Mouse (Mus musculus) neural tube, embryonic 15.5 days (tissue): Measurements from ENCODE around the gene Comp. TPM values are rescaled to one million over a fixed set of nuclear protein-coding genes. Genes with fewer than 3 reads are reported as not detected.

ENCODE experiments used
- ATAC-seq: fragments of 200-750 bp; cut with Nextera tagmentation; 2 replicates; pipeline ENCODE4 v1.8.0; 2017; ENCODE audit warnings: mild to moderate bottlenecking, moderate TSS enrichment, moderate library complexity; ENCODE audit not compliant: low FRiP score
- H3K27ac ChIP-seq: fragments of 300-500 bp; sonication (generic); replicated peaks from 2 replicates; pipeline ENCODE4 v1.5.1; 2015; ENCODE audit warnings: mild to moderate bottlenecking, inconsistent platforms
- H3K27me3 ChIP-seq: fragments of 300-500 bp; sonication (generic); replicated peaks from 2 replicates; pipeline ENCODE4 v1.6.1; 2015; ENCODE audit warnings: inconsistent platforms
- H3K36me3 ChIP-seq: fragments of 300-500 bp; sonication (generic); 2 replicates; pipeline ENCODE4 v1.6.1; 2015; ENCODE audit warnings: inconsistent platforms
- H3K4me1 ChIP-seq: fragments of 300-500 bp; sonication (generic); 2 replicates; pipeline ENCODE4 v1.6.1; 2015; ENCODE audit warnings: inconsistent platforms
- H3K4me2 ChIP-seq: fragments of 300-500 bp; sonication (generic); 2 replicates; pipeline ENCODE4 v1.6.1; 2015; ENCODE audit warnings: inconsistent platforms, mild to moderate bottlenecking, moderate library complexity
- H3K4me3 ChIP-seq: fragments of 300-500 bp; sonication (generic); replicated peaks from 2 replicates; pipeline ENCODE4 v1.5.1; 2015; ENCODE audit warnings: mild to moderate bottlenecking, inconsistent platforms
- H3K9ac ChIP-seq: fragments of 300-500 bp; sonication (generic); replicated peaks from 2 replicates; pipeline ENCODE4 v1.6.1; 2015; ENCODE audit warnings: mild to moderate bottlenecking, inconsistent platforms
- H3K9me3 ChIP-seq: fragments of 300-500 bp; sonication (generic); replicated peaks from 2 replicates; pipeline ENCODE4 v1.6.1; 2016; ENCODE audit warnings: inconsistent platforms
- WGBS: fragments of 180-500 bp; shearing (Covaris S2); methylation state at CpG from one replicate; pipeline ENCODE4 v1.1.7; 2015; ENCODE audit warnings: mixed read lengths; 5-methylcytosine and 5-hydroxymethylcytosine counted together
- polyA plus RNA-seq: library from polyadenylated mRNA; unstranded; fragments of >200 nt; fragmentation: Nextera tagmentation; extraction: Ambion mirVana; gene quantifications from 2 replicates; pipeline ENCODE4 v1.2.1, GENCODE M21; 2015

Comp gene
- 3.1 and 6.4 TPM in 2 replicates for polyA plus RNA-seq

DNA sequence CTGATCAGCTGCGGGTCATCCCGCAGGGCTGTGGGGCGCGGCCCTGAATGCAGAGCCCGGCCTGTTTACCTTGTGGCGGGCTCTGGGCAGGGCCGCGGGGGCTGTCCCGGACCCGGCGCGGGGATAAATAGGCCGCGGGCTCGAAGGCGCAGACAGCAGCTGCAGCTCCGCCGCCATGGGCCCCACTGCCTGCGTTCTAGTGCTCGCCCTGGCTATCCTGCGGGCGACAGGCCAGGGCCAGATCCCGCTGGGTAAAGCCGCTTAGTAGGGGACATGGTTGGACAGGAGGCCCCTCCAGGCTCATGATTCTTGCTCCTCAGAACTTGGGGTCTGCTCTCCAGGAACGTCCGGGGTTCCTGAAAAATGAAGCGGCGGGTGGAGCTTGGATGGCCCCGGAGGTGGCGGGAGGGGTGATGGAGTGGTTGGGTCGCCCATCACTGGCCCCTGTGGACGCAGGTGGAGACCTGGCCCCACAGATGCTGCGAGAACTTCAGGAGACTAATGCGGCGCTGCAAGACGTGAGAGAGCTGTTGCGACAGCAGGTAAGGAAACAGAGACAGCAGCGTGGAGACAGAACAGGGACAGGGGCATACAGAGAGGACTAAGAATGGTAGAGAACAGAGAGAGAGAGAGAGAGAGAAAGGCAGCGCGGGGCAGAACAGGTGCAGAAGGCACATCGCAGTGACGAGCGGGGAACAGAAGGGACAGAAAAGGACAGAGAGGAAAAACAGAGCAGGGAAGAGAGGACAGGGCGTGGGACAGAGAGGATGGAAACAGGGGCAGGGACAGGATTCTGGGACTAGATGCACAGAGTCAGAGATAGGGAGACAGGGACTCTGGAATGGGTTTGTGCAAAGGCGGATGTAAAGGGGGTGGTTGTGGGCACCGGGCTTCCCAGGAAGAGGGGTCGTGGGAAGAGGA lies at the start of gene Comp:
TSS of gene Comp (plus strand) at position 162 of the 921 bp plus-strand sequence.
- H3K27ac ChIP-seq, result no peak within 1 kb of the TSS
- H3K36me3 ChIP-seq, result no peaks in the 10 kb centered on the region
- H3K27me3 ChIP-seq, result peaks cover 81% of the 10 kb centered on the region
- peaks cover 35% of the 10 kb centered on the region for H3K4me1 ChIP-seq
- H3K4me2 ChIP-seq, result peak within 1 kb of the TSS; percentile 55
- no peak within 1 kb of the TSS for H3K9ac ChIP-seq
- no peaks in the 10 kb centered on the region for H3K9me3 ChIP-seq
- no peak for ATAC-seq
- WGBS, result 2% methylated on average over 47 of the region's 47 CpGs
- peak within 1 kb of the TSS; percentile 32 for H3K4me3 ChIP-seq

DNA sequence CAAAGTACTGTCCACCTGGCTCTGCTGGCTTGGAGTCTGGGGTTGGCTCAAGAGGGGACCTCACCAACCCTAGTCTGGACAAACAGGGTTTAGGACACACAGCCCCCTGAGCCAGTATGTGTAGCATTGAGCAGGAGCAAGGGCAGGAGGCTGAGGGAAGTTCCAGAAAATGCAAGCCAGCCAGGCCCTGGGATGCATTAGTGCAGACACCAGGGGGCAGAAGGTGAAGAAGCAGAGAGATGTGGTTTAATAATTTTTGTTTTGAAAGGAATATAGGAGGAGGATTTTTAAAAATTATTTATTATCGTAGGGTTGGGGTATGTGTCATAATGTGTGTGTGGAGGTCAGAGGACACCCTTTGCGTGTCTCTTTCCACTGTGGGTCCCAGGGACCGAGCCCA lies 49.6 kb upstream of the Comp start:
- Histone ChIP-seq H3K4me3 (no peak overlapping the region), H3K27ac (no peak overlapping the region), H3K27me3 (no peaks in the 10 kb centered on the region), H3K9ac (no peak overlapping the region), H3K9me3 (no peaks in the 10 kb centered on the region), H3K4me2 (no peak overlapping the region), H3K4me1 (no peaks in the 10 kb centered on the region), H3K36me3 (peaks cover 80% of the 10 kb centered on the region)
- ATAC-seq, result no peak
- 94% methylated on average over 3 of the region's 3 CpGs for WGBS

DNA sequence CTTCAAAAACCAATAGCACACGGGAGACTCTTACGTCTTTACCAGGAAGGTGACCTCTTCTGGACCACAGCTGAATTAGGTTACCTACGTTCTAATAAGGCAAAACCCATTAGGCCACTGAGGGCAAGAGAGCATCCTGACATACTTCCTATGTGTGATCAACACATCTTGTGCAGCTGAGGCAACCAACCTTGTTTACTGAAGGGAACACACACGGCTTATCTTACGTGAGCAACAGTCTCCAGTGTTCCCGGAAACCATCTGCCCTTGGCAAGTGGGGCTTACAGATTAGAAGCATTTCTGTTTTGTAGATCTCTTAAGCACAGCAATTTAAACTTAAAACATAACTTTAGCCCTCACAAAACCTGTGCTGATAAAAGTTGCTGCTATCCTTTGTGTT lies 45.8 kb upstream of the Comp start:
- Histone ChIP-seq H3K36me3 (peaks cover 76% of the 10 kb centered on the region), H3K9me3 (no peaks in the 10 kb centered on the region), H3K4me2 (no peak overlapping the region), H3K4me1 (peaks cover 29% of the 10 kb centered on the region), H3K9ac (no peak overlapping the region), H3K27me3 (no peaks in the 10 kb centered on the region), H3K4me3 (no peak overlapping the region), H3K27ac (no peak overlapping the region)
- no peak for ATAC-seq
- 96% methylated on average over 6 of the region's 6 CpGs for WGBS

DNA sequence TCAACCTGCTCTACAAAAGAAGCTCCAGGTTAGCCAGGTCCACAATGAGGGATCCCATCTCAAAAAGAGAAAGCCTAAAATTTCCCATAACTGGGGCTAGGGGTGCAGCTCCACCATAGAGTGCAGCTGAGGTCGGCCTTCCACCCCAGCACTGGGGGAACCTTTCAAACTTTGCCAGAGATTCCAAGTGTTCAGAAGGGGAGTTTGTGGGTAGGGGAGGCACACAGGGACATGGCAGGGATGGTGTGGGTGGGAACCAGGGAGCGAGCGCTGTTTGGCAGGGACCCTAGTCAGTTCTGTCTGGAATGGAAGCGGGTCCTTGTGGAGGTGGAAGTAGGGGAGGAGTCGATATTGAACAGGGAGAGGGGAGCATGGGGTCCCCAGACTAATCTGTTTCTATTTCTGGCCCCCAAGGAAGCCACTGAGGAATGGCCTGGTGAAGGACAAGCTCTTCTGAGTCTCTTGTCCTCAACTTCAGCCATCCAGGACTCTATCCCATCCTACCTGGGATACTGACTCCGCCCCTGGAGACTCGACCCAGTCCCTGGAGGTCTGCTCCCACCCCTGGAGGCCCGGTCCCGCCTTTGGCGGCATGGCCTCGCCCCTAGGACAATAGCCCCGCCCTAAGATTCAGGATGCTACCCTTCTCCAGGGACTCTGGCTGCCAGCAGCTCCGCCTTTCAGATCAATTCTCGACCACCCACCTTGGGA lies 44.1 kb upstream of the Comp start, which contains the start of gene Gdf1:
TSS of gene Gdf1 (plus strand) at position 694 of the 711 bp plus-strand sequence.
- peaks cover 31% of the 10 kb centered on the region for H3K4me1 ChIP-seq
- H3K36me3 ChIP-seq, result peaks cover 76% of the 10 kb centered on the region
- H3K4me3 ChIP-seq, result no peak within 1 kb of the TSS
- H3K27me3 ChIP-seq, result no peaks in the 10 kb centered on the region
- H3K9me3 ChIP-seq, result no peaks in the 10 kb centered on the region
- ATAC-seq, result no peak
- H3K9ac ChIP-seq, result 0 out of 2 replicates have a peak within 1 kb of the TSS, but pooled peaks have one; percentile 12
- WGBS, result 28% methylated on average over 14 of the region's 14 CpGs
- no peak within 1 kb of the TSS; the same call in 1 of the 2 replicates for H3K27ac ChIP-seq
- H3K4me2 ChIP-seq, result no peak within 1 kb of the TSS

DNA sequence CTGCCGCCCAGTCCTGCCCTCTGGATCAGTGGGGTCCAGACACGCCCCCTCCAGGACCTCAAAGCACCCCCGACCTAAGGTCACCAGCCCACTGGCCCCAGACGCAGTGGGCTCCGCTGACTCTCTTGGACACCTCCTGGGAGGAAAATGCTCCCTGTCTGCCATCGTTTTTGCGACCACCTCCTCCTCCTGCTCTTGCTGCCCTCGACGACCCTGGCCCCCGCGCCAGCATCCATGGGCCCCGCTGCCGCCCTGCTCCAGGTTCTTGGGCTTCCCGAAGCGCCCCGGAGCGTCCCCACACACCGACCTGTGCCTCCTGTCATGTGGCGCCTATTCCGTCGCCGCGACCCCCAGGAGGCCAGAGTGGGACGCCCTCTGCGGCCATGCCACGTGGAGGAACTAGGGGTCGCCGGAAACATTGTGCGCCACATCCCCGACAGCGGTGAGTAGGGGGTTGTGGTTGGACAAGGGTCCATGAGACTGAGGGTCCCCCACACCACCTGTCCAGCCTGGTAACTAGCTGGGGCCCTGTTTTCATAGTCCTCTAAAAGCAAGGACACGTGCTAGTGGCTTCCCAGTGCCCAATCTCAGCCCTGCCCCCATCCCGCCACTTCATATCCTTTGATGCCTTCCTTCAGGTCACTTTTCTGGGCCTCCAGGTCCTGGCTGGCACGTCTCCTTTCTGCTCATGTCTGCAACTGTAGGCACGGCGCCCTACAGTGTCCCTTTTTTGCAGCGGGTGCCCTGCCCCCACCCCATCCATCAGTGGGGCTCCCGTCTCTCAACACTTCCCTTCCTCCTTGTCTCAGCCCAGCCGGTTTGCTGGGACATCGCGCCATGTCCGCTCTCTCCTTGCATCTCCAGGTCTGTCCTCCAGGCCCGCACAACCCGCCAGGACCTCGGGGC lies 43.3 kb upstream of the Comp start:
- no peaks in the 10 kb centered on the region for H3K9me3 ChIP-seq
- H3K4me1 ChIP-seq, result peaks cover 31% of the 10 kb centered on the region
- H3K36me3 ChIP-seq, result peaks cover 76% of the 10 kb centered on the region
- no peaks in the 10 kb centered on the region for H3K27me3 ChIP-seq
- WGBS, result 8% methylated on average over 45 of the region's 45 CpGs
- no peak overlapping the region for H3K4me3 ChIP-seq
- H3K9ac ChIP-seq, result 0 out of 2 replicates have a peak overlapping the region, but pooled peaks have one; percentile 12
- no peak; the same call in 1 of the 2 replicates for ATAC-seq
- H3K4me2 ChIP-seq, result no peak overlapping the region
- H3K27ac ChIP-seq, result no peak overlapping the region; the same call in 1 of the 2 replicates

DNA sequence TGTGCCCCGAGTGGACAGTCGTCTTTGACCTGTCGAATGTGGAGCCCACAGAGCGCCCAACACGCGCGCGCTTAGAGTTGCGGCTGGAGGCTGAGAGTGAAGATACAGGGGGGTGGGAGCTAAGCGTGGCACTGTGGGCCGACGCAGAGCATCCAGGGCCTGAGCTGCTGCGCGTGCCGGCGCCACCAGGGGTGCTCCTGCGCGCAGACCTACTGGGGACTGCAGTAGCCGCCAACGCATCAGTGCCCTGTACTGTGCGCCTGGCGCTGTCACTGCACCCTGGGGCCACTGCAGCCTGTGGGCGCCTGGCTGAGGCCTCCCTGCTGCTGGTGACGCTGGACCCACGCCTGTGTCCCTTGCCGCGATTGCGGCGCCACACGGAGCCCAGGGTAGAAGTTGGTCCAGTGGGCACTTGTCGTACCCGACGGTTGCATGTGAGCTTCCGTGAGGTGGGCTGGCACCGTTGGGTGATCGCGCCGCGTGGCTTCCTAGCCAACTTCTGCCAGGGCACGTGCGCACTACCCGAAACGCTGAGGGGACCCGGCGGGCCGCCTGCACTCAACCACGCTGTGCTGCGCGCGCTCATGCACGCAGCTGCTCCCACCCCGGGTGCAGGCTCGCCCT lies 42.5 kb upstream of the Comp start:
- Histone ChIP-seq H3K36me3 (peaks cover 77% of the 10 kb centered on the region), H3K9ac (0 out of 2 replicates have a peak overlapping the region, but pooled peaks have one; percentile 12)

DNA sequence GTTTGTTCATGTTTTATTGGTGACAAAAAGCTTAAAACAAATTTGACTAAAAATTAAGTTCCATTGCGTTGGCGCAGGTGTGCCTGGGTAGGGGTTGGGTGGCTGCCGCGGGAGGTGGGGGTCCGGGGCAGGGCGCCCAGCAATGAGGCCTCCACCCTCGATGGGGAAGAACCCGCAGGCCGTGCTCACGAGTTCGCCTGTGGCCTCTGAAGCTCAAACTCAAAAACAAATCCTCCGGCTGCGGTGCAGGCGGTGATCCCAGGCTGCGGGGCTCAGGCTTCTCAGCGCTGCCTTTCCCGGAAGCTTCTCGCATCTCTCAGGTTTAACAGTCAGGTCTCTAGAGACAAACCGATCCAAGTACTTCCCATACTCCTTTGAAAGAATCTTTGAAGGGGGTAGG lies 41.8 kb upstream of the Comp start:
- Histone ChIP-seq H3K36me3 (peaks cover 79% of the 10 kb centered on the region), H3K27me3 (no peaks in the 10 kb centered on the region), H3K9ac (no peak overlapping the region; the same call in 1 of the 2 replicates), H3K4me3 (no peak overlapping the region), H3K4me1 (peaks cover 31% of the 10 kb centered on the region), H3K27ac (0 out of 2 replicates have a peak overlapping the region, but pooled peaks have one; percentile 6), H3K4me2 (no peak overlapping the region), H3K9me3 (no peaks in the 10 kb centered on the region)
- no peak for ATAC-seq
- WGBS, result 62% methylated on average over 19 of the region's 19 CpGs

More for the DNA sequence above, 42.5 kb upstream of the Comp start:
- Histone ChIP-seq H3K4me3 (no peak overlapping the region), H3K27ac (no peak overlapping the region), H3K27me3 (no peaks in the 10 kb centered on the region), H3K9me3 (no peaks in the 10 kb centered on the region), H3K4me1 (peaks cover 31% of the 10 kb centered on the region), H3K4me2 (no peak overlapping the region)
- 21% methylated on average over 53 of the region's 53 CpGs for WGBS
- ATAC-seq, result peak; percentile 70

DNA sequence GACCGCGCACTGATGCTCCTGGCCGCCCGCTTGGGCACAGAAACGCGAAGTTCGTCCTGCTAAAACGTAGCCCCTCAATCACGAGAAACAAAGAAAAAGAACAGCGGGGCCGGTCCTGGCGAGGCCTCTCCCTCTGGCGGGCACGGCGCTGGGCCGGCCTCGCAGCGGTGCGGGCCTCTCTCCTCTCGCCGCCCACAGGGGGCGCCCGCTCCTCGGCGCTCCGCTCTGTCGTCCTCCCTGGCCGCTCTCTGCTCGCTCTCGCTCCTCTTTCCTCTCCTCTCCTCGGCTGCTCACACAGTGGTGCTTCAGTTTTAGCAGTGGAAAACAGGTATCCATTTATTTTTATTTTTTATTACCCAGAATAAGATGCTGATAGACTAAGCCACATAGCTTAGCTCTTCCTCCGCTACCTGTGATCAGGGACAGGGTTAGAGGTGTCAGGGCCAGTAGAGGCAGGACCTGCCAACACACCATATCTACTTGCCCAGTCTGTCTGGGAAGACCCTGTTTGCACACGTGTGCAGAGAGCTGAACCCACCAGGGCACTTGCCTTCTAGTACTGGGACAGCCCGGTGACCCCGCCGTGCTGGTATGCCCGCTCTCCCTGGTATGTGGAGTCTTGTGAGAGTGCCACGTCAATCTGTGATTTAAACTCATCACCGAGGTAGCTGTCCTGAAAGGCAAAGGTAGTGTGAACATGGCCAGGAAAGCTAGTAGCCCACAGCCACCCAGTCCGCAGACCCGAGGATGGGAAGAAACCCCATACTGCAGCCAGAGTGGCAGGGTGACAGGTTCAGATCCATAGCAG lies 41.1 kb upstream of the Comp start:
- Histone ChIP-seq H3K4me2 (peak overlapping the region; percentile 26; the same call in 1 of the 2 replicates), H3K9ac (no peak overlapping the region), H3K4me3 (no peak overlapping the region), H3K4me1 (peaks cover 31% of the 10 kb centered on the region), H3K36me3 (peaks cover 83% of the 10 kb centered on the region), H3K27ac (0 out of 2 replicates have a peak overlapping the region, but pooled peaks have one; percentile 6), H3K9me3 (no peaks in the 10 kb centered on the region), H3K27me3 (no peaks in the 10 kb centered on the region)
- peak; percentile 78 for ATAC-seq
- 25% methylated on average over 38 of the region's 41 CpGs for WGBS

DNA sequence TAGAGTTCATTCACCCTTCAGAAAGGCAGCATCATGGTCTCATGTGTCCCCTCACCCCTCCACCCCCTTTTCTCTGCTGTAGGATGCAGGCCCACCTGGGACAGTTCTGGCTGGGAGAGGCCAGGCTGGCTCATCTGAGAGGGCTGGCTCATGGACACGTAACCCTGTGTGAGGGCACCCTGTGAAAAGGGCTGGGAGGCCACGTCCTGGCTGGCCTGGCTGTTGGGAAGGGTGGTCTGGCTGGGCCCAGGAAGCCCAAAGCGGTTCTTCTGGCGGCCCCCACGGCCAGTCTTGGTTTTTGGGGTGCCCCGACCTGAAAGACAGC lies 40.5 kb upstream of the Comp start:
- 95% methylated on average over 6 of the region's 6 CpGs for WGBS
- peaks cover 83% of the 10 kb centered on the region for H3K36me3 ChIP-seq
- H3K9ac ChIP-seq, result no peak overlapping the region
- H3K4me1 ChIP-seq, result peaks cover 31% of the 10 kb centered on the region
- H3K9me3 ChIP-seq, result no peaks in the 10 kb centered on the region
- no peaks in the 10 kb centered on the region for H3K27me3 ChIP-seq
- H3K4me2 ChIP-seq, result no peak overlapping the region
- no peak overlapping the region for H3K27ac ChIP-seq
- ATAC-seq, result no peak
- H3K4me3 ChIP-seq, result no peak overlapping the region

DNA sequence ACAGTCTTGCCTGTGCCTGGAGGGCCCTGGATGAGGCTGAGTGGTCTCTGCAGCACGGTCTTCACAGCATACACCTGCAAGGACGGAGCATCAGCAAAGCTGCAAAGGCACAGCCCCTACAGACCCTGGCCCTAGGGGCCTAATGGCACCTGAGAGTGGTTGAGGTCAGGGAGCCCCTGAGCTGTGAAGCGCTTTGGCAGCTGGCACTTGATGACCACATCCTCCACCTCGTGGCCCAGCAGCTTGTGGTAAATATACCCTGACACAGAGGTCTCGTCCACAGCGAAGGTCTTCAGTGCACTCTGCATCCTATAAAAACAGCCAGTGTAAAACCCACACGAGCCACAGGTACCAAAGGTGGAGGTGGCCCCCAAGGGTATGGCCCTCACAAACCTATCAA lies 34.4 kb upstream of the Comp start:
- Histone ChIP-seq H3K27me3 (no peaks in the 10 kb centered on the region), H3K9me3 (no peaks in the 10 kb centered on the region), H3K4me3 (no peak overlapping the region), H3K36me3 (peaks cover 94% of the 10 kb centered on the region), H3K4me2 (no peak overlapping the region), H3K9ac (no peak overlapping the region), H3K27ac (no peak overlapping the region), H3K4me1 (no peaks in the 10 kb centered on the region)
- no peak for ATAC-seq
- 92% methylated on average over 7 of the region's 7 CpGs for WGBS
